Mouse (Mus musculus) thymus, adult 2 months (tissue): ENCODE measurements around the gene Alyref2.

Experiments
- CTCF ChIP-seq: fragments of 200-500 bp; IDR thresholded peaks from 2 replicates; pipeline ENCODE4 v1.5.1; 2012; ENCODE audit warnings: mild to moderate bottlenecking, control low read depth, low read length, moderate library complexity, borderline replicate concordance; ENCODE audit not compliant: control insufficient read depth, poor library complexity, insufficient read depth; ENCODE audit errors: extremely low read depth
- POLR2A ChIP-seq: fragments of 200-500 bp; IDR thresholded peaks from 2 replicates; pipeline ENCODE4 v1.6.1; 2012; ENCODE audit warnings: mild to moderate bottlenecking, low read length, control low read depth, moderate library complexity; ENCODE audit not compliant: control insufficient read depth, poor library complexity, insufficient read depth; ENCODE audit errors: extremely low read depth

GRCm38 (mm10) chr1:171477758-171478545 lies 25.3 kb upstream of the Alyref2 start:
- no peak for TF ChIP-seq CTCF
- TF ChIP-seq POLR2A: no peak
